Mouse (Mus musculus) neural tube, embryonic 11.5 days (tissue): ENCODE measurements around the gene Ncor2. TPM values are rescaled to one million over a fixed set of nuclear protein-coding genes. Genes with fewer than 3 reads are reported as not detected.

Source experiments
- ATAC-seq: fragments of 200-750 bp; cut with Nextera tagmentation; 2 replicates; pipeline ENCODE4 v1.8.0; 2017; ENCODE audit warnings: moderate number of reproducible peaks, mild to moderate bottlenecking, moderate TSS enrichment, moderate library complexity; ENCODE audit not compliant: insufficient read depth, low FRiP score, low TSS enrichment
- DNase-seq: peaks from one replicate; pipeline ENCODE4 v3.0.0-alpha.2; 2015; ENCODE audit warnings: low spot score
- H3K27ac ChIP-seq: fragments of 300-500 bp; sonication (generic); 2 replicates; pipeline ENCODE4 v1.5.1; 2014; ENCODE audit warnings: low read depth, mild to moderate bottlenecking, low read length
- H3K27me3 ChIP-seq: fragments of 300-500 bp; sonication (generic); 2 replicates; pipeline ENCODE4 v1.6.1; 2014; ENCODE audit warnings: mild to moderate bottlenecking, low read length, mixed read lengths; ENCODE audit not compliant: control insufficient read depth, insufficient read depth
- H3K36me3 ChIP-seq: fragments of 300-500 bp; sonication (generic); 2 replicates; pipeline ENCODE4 v1.6.1; 2014; ENCODE audit warnings: mild to moderate bottlenecking, low read length, moderate library complexity, mixed read lengths; ENCODE audit not compliant: control insufficient read depth, insufficient read depth
- H3K4me1 ChIP-seq: fragments of 300-500 bp; sonication (generic); 2 replicates; pipeline ENCODE4 v1.6.1; 2014; ENCODE audit warnings: low read length, mixed read lengths; ENCODE audit not compliant: control insufficient read depth, insufficient read depth
- H3K4me2 ChIP-seq: fragments of 300-500 bp; sonication (generic); 2 replicates; pipeline ENCODE4 v1.6.1; 2014; ENCODE audit warnings: low read depth, mild to moderate bottlenecking, moderate library complexity
- H3K4me3 ChIP-seq: fragments of 300-500 bp; sonication (generic); 2 replicates; pipeline ENCODE4 v1.5.1; 2014; ENCODE audit warnings: low read depth, low read length
- H3K9ac ChIP-seq: fragments of 300-500 bp; sonication (generic); 2 replicates; pipeline ENCODE4 v1.6.1; 2014; ENCODE audit warnings: mild to moderate bottlenecking, low read length
- H3K9me3 ChIP-seq: fragments of 300-500 bp; sonication (generic); 2 replicates; pipeline ENCODE4 v1.6.1; 2016; ENCODE audit warnings: low read length; ENCODE audit not compliant: control insufficient read depth
- WGBS: fragments of 180-500 bp; shearing (Covaris S2); extraction: QIAGEN DNeasy Blood & Tissue Kit; methylation state at CpG from one replicate; pipeline ENCODE4 v1.1.7; 2014; 5-methylcytosine and 5-hydroxymethylcytosine counted together
- polyA plus RNA-seq: library from polyadenylated mRNA; unstranded; fragments of >200 nt; fragmentation: Nextera tagmentation; extraction: Ambion mirVana; gene quantifications from 2 replicates; pipeline ENCODE4 v1.2.1, GENCODE M21; 2014

The Ncor2 gene
- polyA plus RNA-seq, 1 experiment from 2014 or later: 24.3 TPM

DNA sequence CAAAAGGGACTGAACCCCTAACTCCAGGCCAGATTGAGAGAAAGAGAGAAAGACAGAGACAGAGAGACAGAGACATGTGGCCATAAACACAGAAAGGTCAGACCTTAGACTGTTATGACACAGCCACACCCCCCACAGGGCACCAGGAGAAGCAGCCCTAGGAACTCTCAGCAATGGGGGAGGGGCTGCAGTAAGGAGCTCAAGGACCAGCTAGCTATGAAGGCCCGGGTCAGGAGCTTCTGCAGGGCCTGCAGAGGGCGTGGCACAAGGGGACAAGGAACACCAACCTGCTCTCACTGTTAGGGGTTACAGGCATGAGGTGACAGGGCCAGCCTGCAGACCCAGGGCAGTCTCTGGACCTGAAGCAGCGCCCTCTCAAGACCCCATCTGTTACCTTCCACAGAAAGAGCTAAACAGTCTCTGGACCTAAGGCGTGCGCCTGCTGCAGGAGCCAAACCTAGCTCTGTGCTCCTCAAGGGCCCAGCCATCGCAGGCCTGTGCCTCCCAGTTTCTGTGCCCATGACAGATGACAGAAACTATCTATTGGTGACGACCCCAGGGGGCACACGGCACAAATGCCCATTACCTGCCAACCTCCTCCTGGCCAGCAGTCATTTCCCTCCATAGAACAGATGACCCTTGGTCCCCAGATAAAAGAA is 21.5 kb downstream of the Ncor2 start:
- Histone ChIP-seq H3K4me1 (peaks cover 82% of the 10 kb centered on the region), H3K9me3 (no peaks in the 10 kb centered on the region), H3K36me3 (no peaks in the 10 kb centered on the region), H3K27ac (peak overlapping the region; percentile 82), H3K4me2 (peak overlapping the region; percentile 6; the same call in 1 of the 2 replicates), H3K4me3 (no peak overlapping the region), H3K9ac (no peak overlapping the region; the same call in 1 of the 2 replicates), H3K27me3 (no peaks in the 10 kb centered on the region)
- ATAC-seq (no peak), DNase-seq (no peak)
- WGBS: 34% methylated on average over 8 of the region's 8 CpGs

DNA sequence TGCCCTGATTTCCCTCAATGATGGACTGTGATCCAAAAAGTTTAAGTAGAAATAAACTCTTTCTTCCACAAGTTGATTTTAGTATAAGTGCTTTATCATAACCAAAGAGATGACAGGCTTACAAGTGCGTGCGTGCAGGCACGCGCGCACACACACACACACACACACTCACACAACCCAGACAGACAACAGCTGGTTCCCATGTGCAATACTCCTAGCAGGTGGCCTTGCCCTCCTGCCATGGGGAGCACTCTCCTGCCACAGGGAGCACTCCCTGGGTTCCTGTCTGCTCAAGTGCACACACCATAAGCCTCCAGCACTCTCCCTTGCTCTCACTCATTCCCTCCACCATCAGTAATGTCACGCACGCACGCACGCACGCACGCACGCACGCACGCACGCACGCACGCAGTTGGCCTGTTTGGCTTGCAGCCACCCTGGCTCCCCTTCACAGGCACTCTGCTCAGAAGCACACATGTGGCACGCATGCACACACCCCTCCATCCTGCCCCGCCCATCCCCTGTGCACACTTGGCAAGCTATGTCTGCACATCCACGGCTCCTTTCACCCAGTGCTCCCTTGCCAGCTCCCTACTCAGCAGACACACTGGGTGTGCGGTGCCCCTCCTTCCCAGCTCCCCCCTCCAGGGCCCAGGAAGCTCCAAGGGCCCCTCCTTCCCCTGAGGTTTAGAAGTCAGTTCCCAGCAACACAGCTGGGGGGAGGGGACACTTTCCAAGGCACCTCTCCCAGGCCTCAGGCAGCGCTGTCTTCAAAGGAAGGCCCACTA is 22.4 kb downstream of the Ncor2 start:
- Histone ChIP-seq H3K4me2 (no peak overlapping the region; the same call in 1 of the 2 replicates), H3K9ac (peak overlapping the region; percentile 22), H3K9me3 (no peaks in the 10 kb centered on the region), H3K36me3 (no peaks in the 10 kb centered on the region), H3K4me1 (peaks cover 87% of the 10 kb centered on the region), H3K27me3 (no peaks in the 10 kb centered on the region), H3K27ac (peak overlapping the region; percentile 82), H3K4me3 (no peak overlapping the region)
- ATAC-seq: no peak
- WGBS: 72% methylated on average over 22 of the region's 22 CpGs
- no peak for DNase-seq

DNA sequence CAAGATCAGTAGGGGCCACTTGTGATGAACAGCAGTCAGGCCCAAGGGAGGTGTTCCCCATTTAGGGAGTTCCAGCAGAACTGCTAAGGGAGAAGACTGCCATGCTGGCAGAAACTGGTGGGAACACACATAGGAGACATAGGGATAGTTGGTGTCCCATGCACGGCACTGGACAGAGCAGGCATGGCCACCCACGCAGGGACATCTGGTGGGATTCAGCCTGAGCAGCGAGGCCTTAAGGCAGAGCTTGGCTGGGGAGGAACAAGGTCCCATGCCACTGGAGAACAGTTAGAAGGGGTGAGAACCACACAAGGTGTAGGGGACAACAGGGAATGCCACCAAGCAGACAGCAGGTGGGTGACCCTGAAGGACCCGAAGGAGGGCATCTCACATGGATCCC is 23.6 kb downstream of the Ncor2 start:
- Histone ChIP-seq H3K9ac (no peak overlapping the region), H3K27ac (peak overlapping the region; percentile 53; the same call in 1 of the 2 replicates), H3K27me3 (no peaks in the 10 kb centered on the region), H3K4me3 (no peak overlapping the region), H3K9me3 (no peaks in the 10 kb centered on the region), H3K4me1 (peaks cover 96% of the 10 kb centered on the region), H3K4me2 (no peak overlapping the region), H3K36me3 (no peaks in the 10 kb centered on the region)
- DNase-seq: no peak
- ATAC-seq: no peak
- 78% methylated on average over 4 of the region's 4 CpGs for WGBS

DNA sequence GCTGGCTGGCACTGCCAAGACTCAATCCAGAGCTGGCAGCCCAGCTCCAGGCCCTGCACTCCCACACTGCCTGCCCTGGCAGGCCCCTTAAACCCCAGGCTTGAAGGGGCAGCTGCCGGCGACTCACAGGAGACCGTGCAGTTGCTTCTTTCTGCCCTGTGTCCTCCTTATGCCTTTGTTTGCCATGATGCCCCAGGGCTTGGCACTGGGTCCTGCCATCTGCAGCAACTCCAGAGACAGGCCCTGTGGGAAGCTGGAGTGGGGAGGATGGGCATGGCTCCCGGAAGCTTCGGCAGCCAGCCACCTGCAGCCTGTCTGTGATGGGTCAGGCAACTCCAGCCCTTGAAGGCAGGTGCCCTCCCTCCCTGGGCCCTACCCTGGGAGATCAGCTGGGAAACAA is 24.0 kb downstream of the Ncor2 start:
- H3K4me2 ChIP-seq: no peak overlapping the region

DNA sequence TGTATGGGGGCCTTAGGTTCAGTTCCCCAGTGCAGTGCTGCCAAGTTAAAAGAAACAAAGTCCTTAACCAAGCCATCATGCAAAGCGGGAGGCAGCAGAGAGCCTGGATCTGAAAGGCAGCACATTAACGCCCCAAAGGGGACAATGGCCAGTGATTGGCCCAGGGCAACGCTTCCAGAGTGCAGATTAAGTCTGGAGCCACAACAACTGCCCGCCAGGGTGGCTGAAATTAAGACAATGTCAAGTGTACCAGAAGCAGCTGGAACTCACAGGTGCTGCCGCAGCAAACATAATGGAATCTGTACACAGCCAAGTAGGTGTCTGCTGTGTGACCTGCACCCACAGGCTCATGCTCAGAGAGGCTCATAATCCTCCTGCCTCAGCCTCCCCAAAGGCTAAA is 24.8 kb downstream of the Ncor2 start:
- ATAC-seq (no peak), DNase-seq (no peak)
- H3K4me3 ChIP-seq: no peak overlapping the region
- H3K36me3 ChIP-seq: no peaks in the 10 kb centered on the region
- no peaks in the 10 kb centered on the region for H3K9me3 ChIP-seq
- H3K4me1 ChIP-seq: peaks cover 88% of the 10 kb centered on the region
- H3K9ac ChIP-seq: no peak overlapping the region
- H3K27ac ChIP-seq: peak overlapping the region; percentile 98
- H3K27me3 ChIP-seq: no peaks in the 10 kb centered on the region
- WGBS: 50% methylated on average over 5 of the region's 5 CpGs
- no peak overlapping the region for H3K4me2 ChIP-seq

More for the DNA sequence above, 24.0 kb downstream of the Ncor2 start:
- H3K36me3 ChIP-seq: no peaks in the 10 kb centered on the region
- peaks cover 92% of the 10 kb centered on the region for H3K4me1 ChIP-seq
- peak overlapping the region; percentile 53; the same call in 1 of the 2 replicates for H3K27ac ChIP-seq
- H3K27me3 ChIP-seq: no peaks in the 10 kb centered on the region
- no peak overlapping the region for H3K9ac ChIP-seq
- WGBS: 76% methylated on average over 5 of the region's 5 CpGs
- H3K4me3 ChIP-seq: no peak overlapping the region
- ATAC-seq (no peak), DNase-seq (no peak)
- no peaks in the 10 kb centered on the region for H3K9me3 ChIP-seq

DNA sequence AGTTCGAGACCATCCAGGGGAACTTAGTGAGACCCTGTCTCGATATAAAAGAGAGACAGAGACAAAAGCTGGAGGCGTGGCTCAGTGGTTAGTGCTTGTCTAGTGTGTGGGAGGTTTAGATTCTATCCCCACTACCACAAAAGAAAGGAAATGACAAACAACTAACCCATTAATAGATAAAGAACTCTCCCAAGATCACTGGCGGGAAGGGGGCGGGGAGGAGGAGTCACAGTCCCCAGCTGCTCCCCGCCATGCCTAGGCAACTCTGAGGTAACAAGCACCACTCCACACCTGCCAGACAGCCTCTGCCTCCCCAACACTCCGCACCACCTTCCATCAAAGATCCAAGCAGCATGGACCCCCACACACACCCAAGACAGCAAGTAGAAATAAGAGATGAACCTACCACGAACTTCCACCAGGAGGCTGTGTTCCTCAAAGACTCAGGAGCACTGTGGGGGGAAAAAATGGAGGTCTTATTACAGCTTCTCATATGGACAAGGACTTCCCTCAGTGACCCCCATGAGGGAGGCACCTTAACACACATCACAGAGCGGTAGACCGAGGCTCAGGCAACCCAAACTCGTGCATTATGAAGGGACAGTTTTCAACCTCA is 25.7 kb downstream of the Ncor2 start:
- ATAC-seq (no peak), DNase-seq (no peak)
- peak overlapping the region; percentile 98 for H3K27ac ChIP-seq
- H3K9me3 ChIP-seq: no peaks in the 10 kb centered on the region
- H3K36me3 ChIP-seq: no peaks in the 10 kb centered on the region
- H3K9ac ChIP-seq: no peak overlapping the region
- H3K4me2 ChIP-seq: no peak overlapping the region
- H3K4me3 ChIP-seq: no peak overlapping the region
- peaks cover 88% of the 10 kb centered on the region for H3K4me1 ChIP-seq
- WGBS: 77% methylated on average over 11 of the region's 11 CpGs
- H3K27me3 ChIP-seq: no peaks in the 10 kb centered on the region

DNA sequence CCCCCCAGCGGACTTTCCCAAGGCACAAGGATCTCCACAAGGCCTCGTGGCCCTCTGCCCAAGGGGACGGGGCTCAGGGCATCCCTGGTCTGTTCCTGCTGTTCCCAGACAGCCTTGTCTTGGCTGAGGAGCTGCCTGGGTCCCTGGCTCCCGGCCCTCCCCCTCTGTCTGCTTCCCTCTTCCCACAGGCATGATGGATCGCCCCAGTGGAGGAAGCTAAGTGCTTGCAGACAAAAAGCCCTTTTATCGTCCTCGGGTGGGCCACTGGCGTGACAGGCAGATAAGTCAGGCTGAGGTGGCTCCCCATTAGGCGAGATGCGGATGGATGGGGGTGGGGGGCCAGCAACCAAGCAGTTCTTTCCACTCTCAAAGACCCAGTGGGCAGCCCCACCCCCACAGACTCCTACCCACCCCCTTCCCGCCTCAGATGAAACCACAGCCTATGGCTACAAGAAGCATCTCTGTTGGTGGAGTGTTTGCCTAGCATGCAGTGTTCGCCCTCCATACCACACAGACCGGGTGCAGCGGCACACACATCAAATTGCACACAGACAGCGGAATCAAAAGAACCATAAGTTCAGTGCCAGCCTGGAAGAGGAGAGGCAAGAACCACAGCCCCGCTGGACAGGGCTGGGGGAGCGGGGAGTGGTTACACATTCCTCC is 27.0 kb downstream of the Ncor2 start:
- peak; percentile 92 for DNase-seq
- peaks cover 77% of the 10 kb centered on the region for H3K4me1 ChIP-seq
- peak overlapping the region; percentile 38 for H3K9ac ChIP-seq
- H3K4me2 ChIP-seq: peak overlapping the region; percentile 37
- peak overlapping the region; percentile 98 for H3K27ac ChIP-seq
- WGBS: 6% methylated on average over 17 of the region's 17 CpGs
- H3K36me3 ChIP-seq: no peaks in the 10 kb centered on the region
- H3K9me3 ChIP-seq: no peaks in the 10 kb centered on the region
- H3K27me3 ChIP-seq: no peaks in the 10 kb centered on the region
- peak; percentile 79 for ATAC-seq
- 0 out of 2 replicates have a peak overlapping the region, but pooled peaks have one; percentile 6 for H3K4me3 ChIP-seq

DNA sequence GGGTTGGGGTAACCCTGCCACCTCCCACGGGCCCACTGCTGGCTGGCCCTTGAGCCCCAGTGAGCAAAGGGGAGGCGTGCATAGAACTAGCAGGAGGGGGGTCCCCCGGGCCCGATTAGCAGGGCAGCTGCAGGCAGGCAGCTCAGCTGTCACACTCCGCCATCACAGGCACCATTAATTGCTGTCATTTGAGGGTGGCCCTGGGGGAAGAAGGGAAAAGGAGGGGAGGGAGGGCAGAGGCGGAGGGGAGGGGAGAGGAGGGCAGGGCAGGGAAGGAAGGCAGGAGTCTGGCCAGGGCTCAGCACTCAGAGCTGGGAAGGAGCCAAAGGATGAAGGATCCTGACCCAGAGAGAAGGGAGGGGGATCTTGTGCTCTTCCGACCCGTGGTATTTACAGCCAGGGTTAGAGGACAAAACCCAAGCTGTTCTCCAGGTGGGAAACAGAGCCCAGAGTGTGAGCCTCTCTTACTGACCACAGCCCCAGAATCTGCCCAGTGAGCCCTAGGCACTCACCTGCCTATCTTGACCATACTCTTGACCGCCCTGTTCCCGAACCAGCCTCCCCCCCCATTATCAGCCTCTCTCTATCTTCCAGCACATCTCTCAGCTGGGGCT is 28.0 kb downstream of the Ncor2 start:
- H3K4me3 ChIP-seq: no peak overlapping the region
- peak; percentile 49 for ATAC-seq
- 9% methylated on average over 10 of the region's 10 CpGs for WGBS

More for the DNA sequence above, 28.0 kb downstream of the Ncor2 start:
- peak overlapping the region; percentile 98 for H3K27ac ChIP-seq
- no peaks in the 10 kb centered on the region for H3K27me3 ChIP-seq
- peaks cover 72% of the 10 kb centered on the region for H3K4me1 ChIP-seq
- peak; percentile 86 for DNase-seq
- no peaks in the 10 kb centered on the region for H3K36me3 ChIP-seq
- H3K9me3 ChIP-seq: no peaks in the 10 kb centered on the region
- peak overlapping the region; percentile 37 for H3K4me2 ChIP-seq
- peak overlapping the region; percentile 27 for H3K9ac ChIP-seq
